Mouse (Mus musculus) embryonic facial prominence, embryonic 10.5 days (tissue): Measurements from ENCODE around the gene Lsr. TPM values are rescaled to one million over a fixed set of nuclear protein-coding genes. Genes with fewer than 3 reads are reported as not detected.
"Not testable (repeated sequence)": the region's sequence is repeated elsewhere in the genome, so short reads cannot be mapped to it uniquely, and the experiment has no call there.

Experiments
- DNase-seq: peaks from one replicate; pipeline ENCODE4 v3.0.0-alpha.2; 2017; ENCODE audit warnings: low spot score
- H3K27ac ChIP-seq: fragments of 300-500 bp; sonication (generic); replicated peaks from 2 replicates; pipeline ENCODE4 v1.5.1; 2016; ENCODE audit warnings: mild to moderate bottlenecking
- H3K27me3 ChIP-seq: fragments of 300-500 bp; sonication (generic); replicated peaks from 2 replicates; pipeline ENCODE4 v1.6.1; 2016; ENCODE audit warnings: low read depth, mild to moderate bottlenecking; ENCODE audit not compliant: poor library complexity, severe bottlenecking
- H3K36me3 ChIP-seq: fragments of 300-500 bp; sonication (generic); replicated peaks from 2 replicates; pipeline ENCODE4 v1.6.1; 2016; ENCODE audit warnings: mild to moderate bottlenecking, moderate library complexity
- H3K4me1 ChIP-seq: fragments of 300-500 bp; sonication (generic); 2 replicates; pipeline ENCODE4 v1.6.1; 2016
- H3K4me3 ChIP-seq: fragments of 300-500 bp; sonication (generic); 2 replicates; pipeline ENCODE4 v1.5.1; 2016; ENCODE audit warnings: mild to moderate bottlenecking, moderate library complexity
- H3K9me3 ChIP-seq: fragments of 300-500 bp; sonication (generic); 2 replicates; pipeline ENCODE4 v1.6.1; 2016; ENCODE audit warnings: mild to moderate bottlenecking
- WGBS: fragments of 180-500 bp; shearing (Covaris S2); methylation state at CpG from one replicate; pipeline ENCODE4 v1.1.7; 2016; 5-methylcytosine and 5-hydroxymethylcytosine counted together
- polyA plus RNA-seq: library from polyadenylated mRNA; unstranded; fragments of >200 nt; fragmentation: Nextera tagmentation; extraction: Ambion mirVana; gene quantifications from 2 replicates; pipeline ENCODE4 v1.2.1, GENCODE M21; 2016

The Lsr gene
- polyA plus RNA-seq, 1 experiment from 2014 or later, result 33.1 TPM

DNA sequence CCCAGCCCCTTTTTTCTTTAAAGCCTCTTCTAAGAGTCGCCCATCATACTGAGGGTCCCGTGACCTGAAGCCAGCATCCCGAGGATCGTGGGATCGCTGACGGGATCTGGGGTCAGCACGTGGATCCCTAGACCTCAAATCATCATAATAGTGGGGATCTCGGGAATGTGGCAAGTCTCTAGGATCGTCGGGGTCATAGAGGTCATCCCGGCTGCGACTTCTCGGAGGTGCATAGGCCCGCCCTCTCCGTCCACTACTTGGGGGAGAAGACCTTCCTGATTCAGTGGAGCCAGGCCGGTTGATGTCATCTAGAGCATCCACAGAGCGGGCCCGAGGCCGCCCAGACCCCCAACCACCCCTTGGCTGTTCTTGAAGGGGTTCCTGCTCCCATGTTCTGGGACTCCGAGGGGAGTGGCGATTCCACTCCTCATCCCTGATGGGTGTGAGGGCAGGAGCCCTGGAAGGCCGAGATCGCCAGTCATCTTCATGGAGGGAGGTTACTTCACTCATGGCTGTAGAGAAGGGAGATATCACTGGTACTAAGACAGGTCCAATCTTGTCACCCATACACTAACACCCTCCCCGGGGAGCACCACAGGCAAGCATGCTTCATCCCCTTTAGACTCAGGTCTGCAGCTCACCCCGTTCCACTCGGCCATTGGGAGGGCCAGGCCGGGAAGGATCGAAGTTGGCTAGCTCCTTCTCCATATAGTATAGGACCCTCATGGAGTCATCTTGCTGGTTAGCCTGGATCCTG lies 15.0 kb downstream of the Lsr start:
- peaks cover 21% of the 10 kb centered on the region for H3K4me1 ChIP-seq
- WGBS, result 74% methylated on average over 28 of the region's 28 CpGs
- H3K27ac ChIP-seq, result peak overlapping the region; percentile 99
- H3K9me3 ChIP-seq, result no peaks in the 10 kb centered on the region
- DNase-seq, result no peak
- peak overlapping the region; percentile 95 for H3K4me3 ChIP-seq
- H3K27me3 ChIP-seq, result no peaks in the 10 kb centered on the region
- H3K36me3 ChIP-seq, result peaks cover 62% of the 10 kb centered on the region

DNA sequence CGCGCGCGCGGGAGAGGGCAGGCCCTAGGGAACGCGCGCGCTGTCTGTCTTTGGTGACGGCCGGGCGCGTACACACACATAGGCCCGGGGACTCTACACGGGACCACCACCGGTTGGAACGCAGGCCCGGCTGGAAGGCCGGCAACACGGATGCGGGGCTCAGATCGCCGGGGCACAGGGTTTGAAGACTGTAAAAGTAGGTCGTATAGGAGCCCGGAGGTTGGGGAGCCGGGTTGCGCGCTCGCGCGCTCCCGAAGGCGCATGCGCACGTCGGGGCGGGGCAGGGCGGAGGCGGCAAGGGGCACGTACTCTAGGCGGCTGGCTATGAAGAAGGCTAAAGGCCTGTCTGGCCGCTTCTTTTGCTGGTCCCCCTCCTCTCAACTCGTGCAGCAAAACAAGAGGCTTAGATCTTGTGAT lies 15.9 kb downstream of the Lsr start:
- Histone ChIP-seq H3K27ac (peak overlapping the region; percentile 99), H3K4me1 (peaks cover 21% of the 10 kb centered on the region), H3K36me3 (peaks cover 71% of the 10 kb centered on the region), H3K27me3 (no peaks in the 10 kb centered on the region), H3K4me3 (peak overlapping the region; percentile 95), H3K9me3 (no peaks in the 10 kb centered on the region)
- peak; percentile 93 for DNase-seq
- under 1% methylated on average over 43 of the region's 43 CpGs for WGBS

DNA sequence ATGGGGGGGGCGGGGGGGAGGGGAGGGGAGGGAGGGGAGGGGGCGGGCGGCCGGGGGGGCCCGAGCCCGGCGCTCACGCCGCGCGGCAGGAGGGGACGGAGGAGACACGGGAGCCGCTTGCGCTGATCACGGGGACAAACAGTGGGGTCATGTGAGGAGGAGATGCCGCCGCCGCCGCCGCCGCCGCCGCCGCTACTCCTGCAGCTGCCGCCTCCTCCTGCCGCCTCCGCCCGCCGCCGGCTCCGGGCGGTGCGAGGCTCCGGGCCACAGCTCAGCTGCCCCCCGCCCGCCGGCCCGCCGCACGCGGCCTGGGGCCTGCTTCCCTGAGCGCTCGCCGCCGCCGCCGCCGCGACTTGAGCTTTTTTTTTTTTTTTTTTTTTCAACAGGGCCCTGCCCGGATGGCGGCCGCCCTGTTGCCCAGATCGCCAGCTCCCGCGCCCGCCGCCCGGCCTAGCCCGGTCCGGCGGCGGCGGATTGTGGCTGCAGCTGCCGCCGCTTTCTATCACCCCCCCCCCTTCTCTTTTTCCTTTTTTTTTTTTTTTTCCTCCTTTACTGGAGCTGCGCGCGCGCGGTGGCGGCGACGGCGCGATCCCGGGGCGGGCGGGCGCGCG lies 16.4 kb downstream of the Lsr start, which contains the start of gene Usf2:
TSS of gene Usf2 (minus strand) at position 48 of the 611 bp plus-strand sequence.
- H3K27me3 ChIP-seq, result no peaks in the 10 kb centered on the region
- peaks cover 72% of the 10 kb centered on the region for H3K36me3 ChIP-seq
- no peaks in the 10 kb centered on the region for H3K9me3 ChIP-seq
- under 1% methylated on average over 68 of the region's 82 CpGs for WGBS
- peak; percentile 89 for DNase-seq
- H3K27ac ChIP-seq, result peak within 1 kb of the TSS; percentile 99
- peak within 1 kb of the TSS; percentile 95 for H3K4me3 ChIP-seq
- H3K4me1 ChIP-seq, result peaks cover 21% of the 10 kb centered on the region

DNA sequence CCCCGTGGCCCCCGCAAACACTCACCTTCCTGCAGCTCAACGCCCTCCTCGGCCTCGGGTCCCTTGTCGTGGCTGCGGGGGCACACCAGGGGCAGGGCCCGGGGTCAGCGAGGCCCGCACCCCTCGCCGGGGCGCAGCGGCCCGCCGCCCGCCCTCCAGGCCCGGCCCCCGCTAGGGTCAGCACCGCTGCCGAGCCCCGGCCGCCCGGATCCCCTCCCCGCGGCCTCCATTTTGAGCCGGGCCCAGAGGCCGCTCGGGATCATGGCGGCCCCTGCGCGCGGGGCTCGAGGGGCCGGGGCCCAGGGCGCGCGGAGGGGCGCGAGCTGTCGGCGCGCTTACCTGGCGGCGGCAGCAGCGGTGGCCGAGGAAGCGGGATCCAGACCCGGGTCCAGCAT lies 16.9 kb downstream of the Lsr start:
- Histone ChIP-seq H3K27me3 (no peaks in the 10 kb centered on the region), H3K4me3 (peak overlapping the region; percentile 95), H3K4me1 (peaks cover 21% of the 10 kb centered on the region), H3K36me3 (peaks cover 72% of the 10 kb centered on the region), H3K9me3 (no peaks in the 10 kb centered on the region), H3K27ac (peak overlapping the region; percentile 99)
- no peak for DNase-seq
- under 1% methylated on average over 35 of the region's 49 CpGs for WGBS

GRCm38 (mm10) chr7:30955584-30956356 lies 17.5 kb downstream of the Lsr start:
- Histone ChIP-seq H3K36me3 (peaks cover 72% of the 10 kb centered on the region), H3K4me1 (peaks cover 21% of the 10 kb centered on the region), H3K9me3 (no peaks in the 10 kb centered on the region)

GRCm38 (mm10) chr7:30954971-30955520 lies 18.2 kb downstream of the Lsr start:
- WGBS, result 91% methylated on average over 12 of the region's 12 CpGs
- no peaks in the 10 kb centered on the region for H3K9me3 ChIP-seq
- H3K4me3 ChIP-seq, result peak overlapping the region; percentile 95
- peaks cover 21% of the 10 kb centered on the region for H3K4me1 ChIP-seq
- no peak for DNase-seq
- no peaks in the 10 kb centered on the region for H3K27me3 ChIP-seq
- H3K27ac ChIP-seq, result no peak overlapping the region
- H3K36me3 ChIP-seq, result peaks cover 73% of the 10 kb centered on the region

More at GRCm38 (mm10) chr7:30955584-30956356, 17.5 kb downstream of the Lsr start:
- Histone ChIP-seq H3K4me3 (peak overlapping the region; percentile 95), H3K27me3 (no peaks in the 10 kb centered on the region), H3K27ac (peak overlapping the region; percentile 99)
- DNase-seq, result peak; percentile 94
- WGBS, result under 1% methylated on average over 64 of the region's 64 CpGs

GRCm38 (mm10) chr7:30954036-30954435 lies 19.2 kb downstream of the Lsr start:
- Histone ChIP-seq H3K36me3 (peaks cover 74% of the 10 kb centered on the region), H3K9me3 (no peaks in the 10 kb centered on the region), H3K27ac (no peak overlapping the region), H3K4me1 (peaks cover 21% of the 10 kb centered on the region), H3K4me3 (no peak overlapping the region), H3K27me3 (no peaks in the 10 kb centered on the region)
- WGBS, result 89% methylated on average over 3 of the region's 3 CpGs
- no peak for DNase-seq

DNA sequence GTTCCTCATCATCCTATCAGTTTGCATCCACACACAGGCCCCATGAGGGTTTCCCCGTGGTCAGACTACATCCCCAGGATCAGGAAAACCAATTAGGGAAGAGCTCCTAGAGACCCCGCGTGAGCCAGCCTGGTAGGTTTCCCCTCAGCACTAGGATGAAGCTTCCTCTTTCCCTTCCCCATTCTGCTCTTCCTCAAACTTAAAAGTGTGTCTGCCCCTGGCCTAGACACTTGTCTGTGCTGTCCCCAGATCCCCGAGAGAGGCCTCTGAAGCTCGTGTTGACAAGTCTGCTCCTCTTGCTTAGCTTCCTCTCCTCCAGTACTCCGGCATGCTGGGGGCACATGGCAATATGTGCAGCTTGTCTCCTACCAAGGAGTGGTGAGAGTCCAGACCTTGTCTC lies 19.8 kb downstream of the Lsr start:
- peaks cover 19% of the 10 kb centered on the region for H3K4me1 ChIP-seq
- DNase-seq, result no peak
- no peak overlapping the region for H3K27ac ChIP-seq
- no peak overlapping the region for H3K4me3 ChIP-seq
- H3K27me3 ChIP-seq, result no peaks in the 10 kb centered on the region
- H3K9me3 ChIP-seq, result no peaks in the 10 kb centered on the region
- WGBS, result 88% methylated on average over 6 of the region's 6 CpGs
- peaks cover 72% of the 10 kb centered on the region for H3K36me3 ChIP-seq

DNA sequence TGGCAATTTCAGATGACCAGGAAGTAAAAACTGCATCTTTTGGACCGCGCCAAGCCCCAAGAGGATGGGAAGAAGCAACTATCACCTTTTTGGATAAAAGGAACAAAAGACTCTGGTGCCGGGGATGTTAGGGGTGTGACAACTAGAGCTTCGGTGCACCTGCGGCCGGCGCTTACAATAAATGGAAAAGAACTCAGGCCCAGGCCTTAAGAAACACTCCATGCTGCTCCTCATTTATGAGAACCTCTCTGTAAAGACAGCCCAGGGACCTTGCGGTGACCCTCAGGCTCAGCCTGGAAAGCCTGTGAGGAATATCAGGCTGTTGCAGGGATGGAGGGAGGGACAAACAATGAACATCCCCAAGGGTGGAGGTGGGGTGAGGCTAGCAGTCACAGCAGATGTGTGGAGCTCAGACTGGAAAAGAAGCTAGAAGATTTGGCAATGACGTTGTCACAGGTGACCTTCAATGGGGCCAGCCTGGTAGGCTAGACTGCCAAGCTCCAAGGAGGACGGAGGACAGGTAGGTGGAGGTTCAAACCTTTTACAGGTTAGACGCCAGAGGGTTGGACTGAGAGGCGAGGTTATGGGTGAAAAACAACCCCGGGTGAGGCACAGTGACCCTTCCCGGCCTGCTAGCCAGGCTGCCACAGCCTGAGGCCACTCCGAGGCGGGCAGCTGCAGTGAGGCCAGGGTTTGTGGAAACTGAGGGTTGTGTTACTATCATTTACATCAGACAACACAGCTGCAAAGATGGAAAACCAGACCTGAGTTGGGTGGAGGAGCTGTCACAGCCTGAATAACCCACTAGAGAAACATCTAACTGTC lies 20.6 kb downstream of the Lsr start:
- Histone ChIP-seq H3K4me3 (no peak overlapping the region), H3K27me3 (no peaks in the 10 kb centered on the region), H3K9me3 (no peaks in the 10 kb centered on the region), H3K27ac (no peak overlapping the region), H3K36me3 (peaks cover 71% of the 10 kb centered on the region), H3K4me1 (peaks cover 11% of the 10 kb centered on the region)
- no peak for DNase-seq
- 90% methylated on average over 16 of the region's 16 CpGs for WGBS

DNA sequence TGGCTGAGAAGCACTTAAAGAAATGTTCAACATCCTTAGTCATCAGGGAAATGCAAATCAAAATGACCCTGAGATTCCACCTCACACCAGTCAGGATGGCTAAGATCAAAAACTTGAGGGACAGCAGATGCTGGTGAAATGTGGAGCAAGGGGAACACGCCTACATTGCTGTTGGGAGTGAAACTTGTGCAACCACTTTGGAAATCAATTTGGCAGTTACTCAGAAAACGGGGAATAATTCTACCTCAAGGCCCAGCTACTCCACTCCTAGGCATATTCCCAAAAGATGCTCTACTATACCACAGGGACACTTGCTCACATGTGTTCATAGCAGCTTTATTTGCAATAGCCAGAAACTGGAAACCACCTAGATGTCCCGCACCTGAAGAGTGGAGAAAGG lies 23.4 kb downstream of the Lsr start:
- not testable (repeated sequence) for H3K27ac ChIP-seq, H3K4me3 ChIP-seq, DNase-seq, H3K27me3 ChIP-seq, H3K4me1 ChIP-seq, H3K9me3 ChIP-seq
- 89% methylated on average over 3 of the region's 3 CpGs for WGBS
- H3K36me3 ChIP-seq, result peaks cover 87% of the 10 kb centered on the region

DNA sequence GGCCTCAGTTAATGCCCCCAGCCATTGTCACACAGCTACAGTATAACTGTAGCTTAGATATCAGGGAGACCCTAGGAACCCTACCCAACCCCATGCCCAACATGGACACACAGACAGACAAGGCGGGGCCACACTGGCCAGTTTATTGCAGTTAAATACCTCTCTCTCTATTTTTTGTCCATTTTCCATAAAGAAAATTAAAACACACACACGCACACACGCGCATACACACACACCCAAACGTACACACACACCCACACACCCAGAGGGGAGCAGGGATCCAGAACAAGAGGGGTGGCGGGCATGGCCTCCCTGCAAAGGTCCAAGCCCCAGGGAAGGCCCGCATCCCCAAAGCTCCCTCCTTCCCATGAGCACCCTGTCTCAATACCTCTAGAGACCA lies 27.4 kb downstream of the Lsr start:
- H3K27ac ChIP-seq, result no peak overlapping the region
- no peaks in the 10 kb centered on the region for H3K4me1 ChIP-seq
- H3K36me3 ChIP-seq, result peaks cover 47% of the 10 kb centered on the region
- H3K4me3 ChIP-seq, result no peak overlapping the region
- H3K9me3 ChIP-seq, result no peaks in the 10 kb centered on the region
- 95% methylated on average over 7 of the region's 7 CpGs for WGBS
- DNase-seq, result no peak
- no peaks in the 10 kb centered on the region for H3K27me3 ChIP-seq

GRCm38 (mm10) chr7:30945466-30945865 lies 27.8 kb downstream of the Lsr start:
- DNase-seq, H3K27ac ChIP-seq, H3K9me3 ChIP-seq, H3K27me3 ChIP-seq, H3K4me3 ChIP-seq, H3K4me1 ChIP-seq: not testable (repeated sequence)
- 90% methylated on average over 7 of the region's 7 CpGs for WGBS
- peaks cover 43% of the 10 kb centered on the region for H3K36me3 ChIP-seq
